Mouse (Mus musculus) testis, adult 2 months (tissue): Measurements from ENCODE around the gene Zscan2. TPM values are rescaled to one million over a fixed set of nuclear protein-coding genes. Genes with fewer than 3 reads are reported as not detected.

ENCODE experiments used
- H3K27ac ChIP-seq: fragments of 200-500 bp; 2 replicates; pipeline ENCODE4 v1.5.1; 2012; ENCODE audit warnings: low read depth, low read length; ENCODE audit not compliant: control insufficient read depth, insufficient read depth
- H3K27me3 ChIP-seq: fragments of 200-500 bp; 2 replicates; pipeline ENCODE4 v1.6.1; 2012; ENCODE audit warnings: mild to moderate bottlenecking, low read length, moderate library complexity; ENCODE audit not compliant: control insufficient read depth, insufficient read depth
- H3K36me3 ChIP-seq: fragments of 200-500 bp; 2 replicates; pipeline ENCODE4 v1.6.1; 2012; ENCODE audit warnings: mild to moderate bottlenecking, low read length; ENCODE audit not compliant: control insufficient read depth, insufficient read depth
- H3K4me1 ChIP-seq: fragments of 200-500 bp; 2 replicates; pipeline ENCODE4 v1.6.1; 2012; ENCODE audit warnings: low read length; ENCODE audit not compliant: control insufficient read depth, insufficient read depth
- H3K4me3 ChIP-seq: fragments of 200-500 bp; 2 replicates; pipeline ENCODE4 v1.5.1; 2012; ENCODE audit warnings: low read depth, mild to moderate bottlenecking, low read length, moderate library complexity, mixed read lengths; ENCODE audit not compliant: control insufficient read depth
- CTCF ChIP-seq: fragments of 200-500 bp; IDR thresholded peaks from 2 replicates; pipeline ENCODE4 v1.5.1; 2012; ENCODE audit warnings: low read depth, mild to moderate bottlenecking, inconsistent platforms, low read length, moderate library complexity; ENCODE audit not compliant: control insufficient read depth, insufficient read depth, insufficient replicate concordance
- POLR2A ChIP-seq: fragments of 200-500 bp; IDR thresholded peaks from 2 replicates; pipeline ENCODE4 v1.6.1; 2012; ENCODE audit warnings: low read depth, mild to moderate bottlenecking, inconsistent platforms, low read length, moderate library complexity; ENCODE audit not compliant: control insufficient read depth
- polyA plus RNA-seq: library from polyadenylated mRNA; depleted of rRNA; stranded (reverse); fragments of >200 nt; gene quantifications from 2 replicates; pipeline ENCODE4 v1.2.3, GENCODE M21; 2012; rRNA removed

The Zscan2 gene
- polyA plus RNA-seq, 1 experiment: 35.8 TPM

DNA sequence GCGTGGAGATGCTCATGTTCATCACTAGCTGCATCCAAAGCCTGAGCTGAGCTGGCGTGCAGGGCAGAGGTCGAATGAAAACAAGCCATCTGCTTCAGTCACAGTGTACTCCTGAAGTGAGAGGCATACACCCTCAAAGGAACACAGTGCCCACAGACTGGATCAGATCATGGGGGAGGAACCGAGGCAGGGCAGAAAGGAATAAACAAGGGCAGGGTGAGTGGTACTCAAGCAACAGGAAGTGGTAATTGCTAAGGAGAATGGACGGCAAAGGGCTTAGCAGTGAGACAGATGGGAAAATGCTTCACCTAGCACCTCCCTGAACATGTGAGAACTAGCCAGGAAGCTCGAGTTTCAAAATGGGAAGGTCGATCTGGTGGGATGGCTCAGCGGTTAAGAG is 51.8 kb downstream of the Zscan2 start:
- Histone ChIP-seq H3K36me3 (peaks cover 3% of the 10 kb centered on the region), H3K4me1 (peaks cover 3% of the 10 kb centered on the region), H3K4me3 (no peak overlapping the region), H3K27me3 (no peaks in the 10 kb centered on the region), H3K27ac (no peak overlapping the region)
- TF ChIP-seq POLR2A (no peak), CTCF (no peak)

DNA sequence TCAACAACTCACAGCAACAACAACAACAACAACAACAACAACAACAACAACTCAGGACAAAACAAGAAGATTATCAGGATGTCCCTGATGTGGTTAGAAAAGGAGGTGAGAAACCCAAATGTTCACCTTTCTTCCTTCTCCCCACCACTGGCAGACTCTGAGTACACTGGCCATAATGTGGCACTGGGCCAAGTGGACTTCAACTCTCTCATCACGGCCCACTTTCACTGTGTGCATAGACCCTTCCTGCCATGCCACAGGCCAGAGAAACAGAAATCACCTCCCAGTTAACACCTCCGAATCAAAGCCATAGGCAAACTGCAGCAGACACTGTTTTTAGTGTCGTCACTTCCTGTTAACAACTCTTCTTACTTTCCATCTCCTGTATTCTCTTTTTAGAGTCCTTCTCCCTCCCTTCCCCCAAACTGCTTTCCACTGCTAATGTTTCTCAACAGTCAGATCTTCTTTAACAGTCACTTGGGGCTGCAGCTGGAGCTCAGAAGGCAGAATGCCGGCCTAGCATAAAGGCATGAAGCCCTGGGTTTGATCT is 57.3 kb downstream of the Zscan2 start:
- H3K27me3 ChIP-seq: no peaks in the 10 kb centered on the region
- peaks cover 3% of the 10 kb centered on the region for H3K36me3 ChIP-seq
- H3K4me1 ChIP-seq: no peaks in the 10 kb centered on the region
- no peak overlapping the region for H3K4me3 ChIP-seq
- TF ChIP-seq POLR2A (no peak), CTCF (no peak)
- H3K27ac ChIP-seq: no peak overlapping the region

DNA sequence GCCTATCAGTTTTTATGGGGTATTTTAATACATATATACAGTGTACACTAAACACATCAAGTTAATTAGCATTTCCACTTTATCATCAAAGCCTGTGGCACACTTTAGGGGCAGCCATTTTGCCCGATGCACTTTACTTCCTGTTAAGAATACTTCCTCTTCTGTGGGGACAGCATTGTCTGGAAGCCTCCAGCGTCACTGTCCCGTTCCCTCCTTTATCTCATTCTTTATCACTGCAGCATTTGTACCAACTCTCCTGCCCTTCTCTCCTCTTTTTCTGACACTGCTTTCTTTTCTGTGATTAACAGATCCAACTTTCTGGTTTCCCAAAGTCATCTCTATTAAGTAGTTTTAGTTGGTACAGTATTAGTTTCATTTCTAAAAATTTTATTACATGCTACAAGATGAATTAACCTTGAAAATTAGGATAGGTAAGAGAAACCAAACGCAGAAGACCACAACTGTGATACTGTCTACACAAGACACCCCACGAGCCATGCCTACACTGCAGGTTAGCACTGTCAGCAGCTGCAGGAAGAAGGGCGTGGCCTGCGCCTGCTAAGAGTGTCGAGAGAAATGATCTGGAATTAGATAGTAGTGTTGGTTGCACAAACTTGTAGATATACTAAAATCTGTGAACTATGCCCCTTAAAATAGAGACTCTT is 58.4 kb downstream of the Zscan2 start:
- Histone ChIP-seq H3K27ac (no peak overlapping the region), H3K4me1 (no peaks in the 10 kb centered on the region), H3K27me3 (no peaks in the 10 kb centered on the region), H3K4me3 (no peak overlapping the region), H3K36me3 (peaks cover 1% of the 10 kb centered on the region; the same call in 1 of the 2 replicates)
- TF ChIP-seq CTCF: no peak

DNA sequence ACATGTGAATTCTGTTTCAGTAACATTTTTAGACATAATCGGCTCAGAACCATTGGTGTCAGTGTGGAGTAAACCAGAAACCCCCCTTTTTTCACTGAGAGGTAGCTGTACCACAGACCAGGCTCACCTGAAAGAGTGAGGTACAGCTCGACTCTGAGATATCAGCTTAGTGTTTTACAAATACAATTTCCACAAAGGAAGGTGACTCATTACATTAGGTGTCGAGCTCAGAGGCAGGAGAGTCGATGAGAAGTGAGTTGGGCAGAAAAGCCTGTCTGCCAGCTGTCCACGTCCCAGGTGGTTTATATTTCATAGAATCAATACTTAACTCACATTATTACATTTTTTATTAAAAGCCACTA is 58.9 kb downstream of the Zscan2 start:
- peaks cover 1% of the 10 kb centered on the region; the same call in 1 of the 2 replicates for H3K36me3 ChIP-seq
- H3K27ac ChIP-seq: no peak overlapping the region
- H3K4me1 ChIP-seq: no peaks in the 10 kb centered on the region
- no peak overlapping the region for H3K4me3 ChIP-seq
- no peaks in the 10 kb centered on the region for H3K27me3 ChIP-seq
- TF ChIP-seq POLR2A: no peak
- no peak for TF ChIP-seq CTCF

DNA sequence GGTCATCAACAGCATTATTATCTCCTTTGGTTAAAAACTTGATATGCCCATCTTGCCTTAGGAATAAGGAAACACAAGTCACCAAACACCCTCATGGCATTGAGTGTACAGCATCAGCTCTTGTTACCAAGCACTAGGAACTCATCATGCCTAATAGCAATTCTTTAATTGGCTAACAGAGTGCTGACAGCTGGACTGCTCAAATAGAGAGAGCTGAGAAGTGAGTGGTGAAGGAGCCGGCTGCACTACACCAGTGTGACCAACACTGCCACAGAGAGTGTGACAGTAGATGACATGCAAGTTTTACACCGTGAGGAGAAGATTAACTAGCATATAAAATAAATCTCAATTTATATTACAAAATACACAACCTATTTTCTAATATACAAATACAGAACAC is 62.4 kb downstream of the Zscan2 start:
- Histone ChIP-seq H3K27ac (no peak overlapping the region), H3K4me3 (no peak overlapping the region), H3K36me3 (no peaks in the 10 kb centered on the region), H3K4me1 (no peaks in the 10 kb centered on the region), H3K27me3 (no peaks in the 10 kb centered on the region)
- TF ChIP-seq POLR2A (no peak), CTCF (no peak)

Other genes starting within 250 kb of the Zscan2 start
- gene Crtc3, start 172.0 kb upstream of the Zscan2 start, polyA plus RNA-seq: 7.7 and 8.8 TPM in 2 replicates
- gene Iqgap1, start 34.9 kb upstream of the Zscan2 start, polyA plus RNA-seq: 30.6 and 35.5 TPM in 2 replicates
- gene Wdr73, start 40.3 kb downstream of the Zscan2 start, polyA plus RNA-seq: 16.5 and 16.9 TPM in 2 replicates
- 12.1 and 13.2 TPM in 2 replicates for gene Nmb, start 44.2 kb downstream of the Zscan2 start, polyA plus RNA-seq
- gene Sec11a, start 86.9 kb downstream of the Zscan2 start, polyA plus RNA-seq: 40.7 and 52.0 TPM in 2 replicates
- gene Zfp592, start 132.8 kb downstream of the Zscan2 start, polyA plus RNA-seq: 16.4 and 19.2 TPM in 2 replicates
- 0.30 and 0.51 TPM in 2 replicates for gene Alpk3, start 196.7 kb downstream of the Zscan2 start, polyA plus RNA-seq